Mouse (Mus musculus) embryonic facial prominence, embryonic 13.5 days (tissue): Measurements from ENCODE around the gene Nap1l4. TPM values are rescaled to one million over a fixed set of nuclear protein-coding genes. Genes with fewer than 3 reads are reported as not detected.
A peak's percentile ranks its signal among the peaks of the same experiment; 100 is the strongest.
"Not testable (repeated sequence)": the region's sequence is repeated elsewhere in the genome, so short reads cannot be mapped to it uniquely, and the experiment has no call there.

ENCODE experiments used
- ATAC-seq: fragments of 200-750 bp; cut with Nextera tagmentation; 2 replicates; pipeline ENCODE4 v1.8.0; 2017; ENCODE audit warnings: low read depth; ENCODE audit not compliant: insufficient number of reproducible peaks, insufficient read depth, low FRiP score, low TSS enrichment
- H3K27ac ChIP-seq: fragments of 300-500 bp; sonication (generic); 2 replicates; pipeline ENCODE4 v1.5.1; 2015; ENCODE audit warnings: moderate library complexity, mild to moderate bottlenecking, inconsistent platforms
- H3K27me3 ChIP-seq: fragments of 300-500 bp; sonication (generic); 2 replicates; pipeline ENCODE4 v1.6.1; 2015; ENCODE audit warnings: mild to moderate bottlenecking, inconsistent platforms
- H3K36me3 ChIP-seq: fragments of 300-500 bp; sonication (generic); 2 replicates; pipeline ENCODE4 v1.6.1; 2015; ENCODE audit warnings: mild to moderate bottlenecking, inconsistent platforms
- H3K4me1 ChIP-seq: fragments of 300-500 bp; sonication (generic); 2 replicates; pipeline ENCODE4 v1.6.1; 2015; ENCODE audit warnings: inconsistent platforms
- H3K4me2 ChIP-seq: fragments of 300-500 bp; sonication (generic); 2 replicates; pipeline ENCODE4 v1.6.1; 2015; ENCODE audit warnings: moderate library complexity, mild to moderate bottlenecking, inconsistent platforms
- H3K4me3 ChIP-seq: fragments of 300-500 bp; sonication (generic); 2 replicates; pipeline ENCODE4 v1.5.1; 2015; ENCODE audit warnings: mild to moderate bottlenecking, inconsistent platforms
- H3K9ac ChIP-seq: fragments of 300-500 bp; sonication (generic); 2 replicates; pipeline ENCODE4 v1.6.1; 2015; ENCODE audit warnings: mild to moderate bottlenecking, inconsistent platforms
- H3K9me3 ChIP-seq: fragments of 300-500 bp; sonication (generic); 2 replicates; pipeline ENCODE4 v1.6.1; 2016; ENCODE audit warnings: inconsistent platforms
- WGBS: fragments of 180-500 bp; shearing (Covaris S2); methylation state at CpG from one replicate; pipeline ENCODE4 v1.1.7; 2015; ENCODE audit warnings: mixed read lengths; 5-methylcytosine and 5-hydroxymethylcytosine counted together
- polyA plus RNA-seq: library from polyadenylated mRNA; unstranded; fragments of >200 nt; fragmentation: Nextera tagmentation; extraction: Ambion mirVana; gene quantifications from 2 replicates; pipeline ENCODE4 v1.2.1, GENCODE M21; 2015

The Nap1l4 gene
- polyA plus RNA-seq, 1 experiment from 2014 or later, result 282 TPM

DNA sequence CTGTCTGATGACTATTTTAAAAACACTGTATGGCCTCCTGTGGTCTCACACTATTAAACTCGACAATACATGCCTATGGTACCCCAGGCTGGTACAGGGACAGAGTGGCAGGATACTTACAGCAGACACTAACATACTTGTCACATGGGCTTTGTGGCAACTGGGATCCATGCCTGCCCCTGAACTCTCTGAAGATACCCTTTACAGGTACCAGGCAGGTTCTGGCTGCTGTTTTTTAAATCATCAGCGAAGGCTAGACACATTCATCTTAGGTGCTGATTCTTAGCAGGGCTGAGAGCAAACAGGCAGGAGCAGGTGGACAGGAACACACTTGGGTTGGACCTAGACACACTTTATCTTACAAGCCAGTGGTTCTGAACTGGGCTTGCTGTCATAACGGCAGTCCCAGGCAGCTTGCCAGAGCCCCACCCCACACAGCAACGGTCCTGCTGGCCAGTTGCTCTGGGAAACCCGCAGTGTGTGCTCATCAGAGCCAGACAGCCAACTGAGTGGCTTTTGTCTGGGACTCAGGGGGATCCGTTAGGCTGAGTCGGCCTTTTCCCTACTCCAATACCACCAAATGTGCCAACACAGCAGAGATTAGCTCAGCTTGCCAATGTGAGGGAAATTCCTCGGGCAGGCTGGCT, 8.2 kb upstream of the Nap1l4 start:
- Histone ChIP-seq H3K9me3 (no peaks in the 10 kb centered on the region), H3K4me2 (no peak overlapping the region), H3K4me1 (no peaks in the 10 kb centered on the region), H3K27me3 (no peaks in the 10 kb centered on the region), H3K27ac (no peak overlapping the region), H3K4me3 (no peak overlapping the region), H3K9ac (no peak overlapping the region), H3K36me3 (peaks cover 83% of the 10 kb centered on the region)
- ATAC-seq, result no peak
- whole genome bisulfite sequencing, result 88% methylated on average over 8 of the region's 8 CpGs

- peak overlapping the region; percentile 83 for H3K4me2 ChIP-seq
- H3K4me1 ChIP-seq, result peaks cover 31% of the 10 kb centered on the region
- H3K9me3 ChIP-seq, result no peaks in the 10 kb centered on the region
- H3K36me3 ChIP-seq, result peaks cover 17% of the 10 kb centered on the region
- H3K9ac ChIP-seq, result peak overlapping the region; percentile 83
- 33% methylated on average over 2 of the region's 2 CpGs for WGBS
- peak overlapping the region; percentile 93 for H3K4me3 ChIP-seq
- no peaks in the 10 kb centered on the region for H3K27me3 ChIP-seq
- ATAC-seq, result no peak
- peak overlapping the region; percentile 95 for H3K27ac ChIP-seq
Measured at GRCm38 (mm10) chr7:143549588-143550220, 798 bp upstream of the Nap1l4 start.

- peak overlapping the region; percentile 94 for H3K9ac ChIP-seq
- peaks cover 12% of the 10 kb centered on the region; the same call in 1 of the 2 replicates for H3K36me3 ChIP-seq
- ATAC-seq, result peak; percentile 67
- peak overlapping the region; percentile 93 for H3K4me3 ChIP-seq
- peak overlapping the region; percentile 83 for H3K4me2 ChIP-seq
- peaks cover 38% of the 10 kb centered on the region for H3K4me1 ChIP-seq
- WGBS, result under 1% methylated on average over 44 of the region's 63 CpGs
- peak overlapping the region; percentile 91 for H3K27ac ChIP-seq
- no peaks in the 10 kb centered on the region for H3K9me3 ChIP-seq
- H3K27me3 ChIP-seq, result no peaks in the 10 kb centered on the region
Measured at GRCm38 (mm10) chr7:143548231-143548961, 510 bp downstream of the Nap1l4 start.

DNA sequence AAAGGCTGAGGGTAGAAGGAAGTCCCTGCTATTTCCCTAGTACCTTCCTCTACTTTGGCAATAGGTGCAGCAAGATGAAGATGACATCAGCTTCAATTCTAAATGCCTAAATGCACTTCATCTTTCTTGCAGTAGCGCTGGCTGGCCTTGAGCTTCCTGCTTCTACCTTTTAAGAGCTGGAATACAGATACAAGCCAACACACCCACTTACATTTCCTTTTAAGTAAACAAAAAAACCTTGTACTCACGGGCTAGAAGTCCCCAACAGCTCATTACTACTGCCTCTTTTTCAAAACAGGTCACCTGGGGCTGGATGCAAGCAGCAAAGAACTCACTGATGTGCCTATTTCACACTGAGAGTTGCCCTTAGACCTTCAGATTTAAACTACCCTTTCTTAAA, 2.4 kb downstream of the Nap1l4 start:
- H3K4me2 ChIP-seq, result peak overlapping the region; percentile 83
- H3K4me1 ChIP-seq, result peaks cover 45% of the 10 kb centered on the region

GRCm38 (mm10) chr7:143544368-143544767, 4.5 kb downstream of the Nap1l4 start:
- ATAC-seq, result no peak
- Histone ChIP-seq H3K27me3 (no peaks in the 10 kb centered on the region), H3K4me2 (no peak overlapping the region), H3K27ac (no peak overlapping the region), H3K36me3 (peaks cover 20% of the 10 kb centered on the region), H3K4me1 (peaks cover 39% of the 10 kb centered on the region), H3K4me3 (no peak overlapping the region), H3K9me3 (no peaks in the 10 kb centered on the region), H3K9ac (no peak overlapping the region)
- WGBS, result 94% methylated on average over 2 of the region's 2 CpGs

More for the DNA sequence above, 2.4 kb downstream of the Nap1l4 start:
- no peaks in the 10 kb centered on the region for H3K9me3 ChIP-seq
- H3K36me3 ChIP-seq, result peaks cover 10% of the 10 kb centered on the region; the same call in 1 of the 2 replicates
- H3K9ac ChIP-seq, result peak overlapping the region; percentile 49
- H3K4me3 ChIP-seq, result no peak overlapping the region
- no peak overlapping the region for H3K27ac ChIP-seq
- H3K27me3 ChIP-seq, result no peaks in the 10 kb centered on the region
- ATAC-seq, result no peak
- 64% methylated on average over 2 of the region's 2 CpGs for WGBS

- no peak overlapping the region for H3K4me2 ChIP-seq
- H3K27ac ChIP-seq, result no peak overlapping the region
- H3K9ac ChIP-seq, result no peak overlapping the region
- 66% methylated on average over 1 of the region's 1 CpGs for WGBS
- H3K9me3 ChIP-seq, result no peaks in the 10 kb centered on the region
- H3K27me3 ChIP-seq, result no peaks in the 10 kb centered on the region
- peaks cover 65% of the 10 kb centered on the region for H3K36me3 ChIP-seq
- ATAC-seq, result no peak
- peaks cover 10% of the 10 kb centered on the region for H3K4me1 ChIP-seq
- H3K4me3 ChIP-seq, result no peak overlapping the region
Measured at GRCm38 (mm10) chr7:143538671-143539070, 10.2 kb downstream of the Nap1l4 start.

GRCm38 (mm10) chr7:143538229-143538628, 10.7 kb downstream of the Nap1l4 start:
- WGBS, result 92% methylated on average over 6 of the region's 6 CpGs

DNA sequence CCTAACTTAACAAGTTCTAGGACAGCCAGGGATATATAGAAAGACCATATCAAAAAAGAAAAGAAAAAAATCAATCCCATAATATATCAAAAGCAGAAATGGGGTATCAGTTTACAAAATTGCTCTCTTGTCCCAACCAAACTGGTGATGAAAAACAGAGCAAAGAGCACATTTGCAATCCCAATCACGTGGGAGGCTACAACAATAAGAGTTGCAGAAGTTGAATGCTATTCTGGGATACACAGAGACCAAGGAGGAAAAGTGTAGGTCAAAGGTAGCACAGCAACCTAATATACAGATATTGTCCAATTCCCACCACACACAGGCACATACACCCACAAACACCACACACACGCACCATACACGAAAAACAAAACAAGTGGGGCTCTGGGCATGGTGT, 12.7 kb downstream of the Nap1l4 start:
- H3K4me3 ChIP-seq, result no peak overlapping the region
- no peak for ATAC-seq
- no peaks in the 10 kb centered on the region for H3K9me3 ChIP-seq
- H3K27me3 ChIP-seq, result no peaks in the 10 kb centered on the region
- no peak overlapping the region for H3K4me2 ChIP-seq
- H3K4me1 ChIP-seq, result no peaks in the 10 kb centered on the region
- H3K36me3 ChIP-seq, result peaks cover 88% of the 10 kb centered on the region
- no peak overlapping the region for H3K9ac ChIP-seq
- 77% methylated on average over 3 of the region's 3 CpGs for WGBS
- no peak overlapping the region for H3K27ac ChIP-seq

More at GRCm38 (mm10) chr7:143538229-143538628, 10.7 kb downstream of the Nap1l4 start:
- not testable (repeated sequence) for ATAC-seq, H3K27ac ChIP-seq, H3K9ac ChIP-seq, H3K9me3 ChIP-seq, H3K27me3 ChIP-seq, H3K4me3 ChIP-seq, H3K4me2 ChIP-seq, H3K4me1 ChIP-seq
- peaks cover 69% of the 10 kb centered on the region for H3K36me3 ChIP-seq

GRCm38 (mm10) chr7:143533284-143533683, 15.6 kb downstream of the Nap1l4 start:
- H3K27ac ChIP-seq, result no peak overlapping the region
- no peaks in the 10 kb centered on the region for H3K27me3 ChIP-seq
- no peak overlapping the region for H3K4me3 ChIP-seq
- no peak overlapping the region for H3K9ac ChIP-seq
- no peaks in the 10 kb centered on the region for H3K9me3 ChIP-seq
- H3K36me3 ChIP-seq, result peaks cover 99% of the 10 kb centered on the region
- H3K4me2 ChIP-seq, result no peak overlapping the region
- ATAC-seq, result no peak
- no peaks in the 10 kb centered on the region for H3K4me1 ChIP-seq
- 83% methylated on average over 2 of the region's 2 CpGs for WGBS

- ATAC-seq, result no peak
- H3K4me1 ChIP-seq, result no peaks in the 10 kb centered on the region
- 91% methylated on average over 1 of the region's 1 CpGs for WGBS
- H3K4me2 ChIP-seq, result no peak overlapping the region
- no peaks in the 10 kb centered on the region for H3K9me3 ChIP-seq
- H3K27me3 ChIP-seq, result no peaks in the 10 kb centered on the region
- no peak overlapping the region for H3K9ac ChIP-seq
- H3K36me3 ChIP-seq, result peaks cover 99% of the 10 kb centered on the region
- no peak overlapping the region for H3K27ac ChIP-seq
- H3K4me3 ChIP-seq, result no peak overlapping the region
Measured at GRCm38 (mm10) chr7:143532410-143532809, 16.5 kb downstream of the Nap1l4 start.

DNA sequence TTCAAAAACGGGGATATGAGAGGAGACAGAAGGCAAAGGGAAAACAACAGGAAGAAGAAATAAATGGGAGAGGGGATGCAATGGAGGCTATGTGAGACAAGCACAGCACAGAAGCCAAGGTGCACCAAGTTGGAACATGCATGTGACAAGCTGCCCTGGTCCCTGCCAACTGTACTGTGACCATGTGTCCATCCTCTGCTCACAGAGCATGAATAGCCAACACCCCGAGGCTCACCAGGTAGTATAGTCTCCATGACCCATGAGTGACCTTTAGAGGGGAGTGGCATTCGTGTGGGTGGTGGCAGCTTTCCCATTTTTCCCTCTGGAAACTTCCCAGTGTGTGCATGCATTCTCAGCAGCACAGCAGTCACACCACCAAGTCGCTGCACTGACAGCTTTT, 29.6 kb downstream of the Nap1l4 start:
- no peak overlapping the region for H3K27ac ChIP-seq
- H3K36me3 ChIP-seq, result peaks cover 97% of the 10 kb centered on the region
- H3K4me1 ChIP-seq, result no peaks in the 10 kb centered on the region
- H3K9ac ChIP-seq, result no peak overlapping the region
- no peak for ATAC-seq
- no peak overlapping the region for H3K4me2 ChIP-seq
- H3K4me3 ChIP-seq, result no peak overlapping the region
- H3K9me3 ChIP-seq, result no peaks in the 10 kb centered on the region
- WGBS, result 80% methylated on average over 4 of the region's 4 CpGs
- H3K27me3 ChIP-seq, result no peaks in the 10 kb centered on the region

DNA sequence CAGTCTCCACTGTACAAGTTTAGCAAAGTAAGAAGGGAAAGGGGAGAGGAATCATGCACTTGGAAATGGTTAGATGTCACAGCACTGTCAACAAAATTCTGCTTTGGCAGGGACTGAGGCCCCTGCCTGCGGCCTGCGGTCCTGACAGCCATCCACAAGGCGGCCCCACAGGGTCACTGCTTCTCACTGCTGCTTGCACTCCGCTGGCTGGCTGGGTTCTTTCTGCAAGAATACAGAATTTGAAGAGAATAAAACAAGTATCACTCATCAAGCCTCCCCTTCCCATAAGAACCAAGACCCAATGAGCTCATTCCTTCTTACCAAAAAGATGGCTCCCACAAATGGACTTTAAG, 34.5 kb downstream of the Nap1l4 start:
- ATAC-seq, result no peak
- Histone ChIP-seq H3K27me3 (no peaks in the 10 kb centered on the region), H3K36me3 (peaks cover 71% of the 10 kb centered on the region), H3K4me1 (no peaks in the 10 kb centered on the region), H3K4me2 (no peak overlapping the region), H3K27ac (no peak overlapping the region), H3K4me3 (no peak overlapping the region), H3K9me3 (no peaks in the 10 kb centered on the region), H3K9ac (no peak overlapping the region)
- WGBS, result 91% methylated on average over 4 of the region's 4 CpGs
